Mouse (Mus musculus): ENCODE data around the gene Ehbp1.

Gene Ehbp1

DNA sequence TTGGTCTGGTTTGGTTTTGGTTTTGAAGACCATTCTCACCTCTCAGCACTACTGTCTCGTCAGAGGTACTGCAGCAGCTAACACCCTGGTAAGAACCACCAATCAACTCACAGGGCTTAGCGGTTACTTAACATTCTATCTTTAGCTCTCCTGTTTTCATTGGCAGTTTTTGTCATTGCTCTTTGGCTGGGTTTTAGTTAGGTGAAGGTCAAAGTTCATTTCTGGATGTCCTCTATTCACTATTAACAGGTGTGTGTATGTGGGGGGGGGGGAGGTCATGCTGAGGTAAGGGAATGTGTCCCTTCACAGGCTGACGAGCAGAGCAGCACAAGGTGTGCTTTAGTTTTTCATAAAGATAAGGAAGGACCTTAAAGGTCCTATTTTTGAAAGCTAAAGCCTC, 147.5 kb downstream of the Ehbp1 start:
- DNase-seq, result no peak

DNA sequence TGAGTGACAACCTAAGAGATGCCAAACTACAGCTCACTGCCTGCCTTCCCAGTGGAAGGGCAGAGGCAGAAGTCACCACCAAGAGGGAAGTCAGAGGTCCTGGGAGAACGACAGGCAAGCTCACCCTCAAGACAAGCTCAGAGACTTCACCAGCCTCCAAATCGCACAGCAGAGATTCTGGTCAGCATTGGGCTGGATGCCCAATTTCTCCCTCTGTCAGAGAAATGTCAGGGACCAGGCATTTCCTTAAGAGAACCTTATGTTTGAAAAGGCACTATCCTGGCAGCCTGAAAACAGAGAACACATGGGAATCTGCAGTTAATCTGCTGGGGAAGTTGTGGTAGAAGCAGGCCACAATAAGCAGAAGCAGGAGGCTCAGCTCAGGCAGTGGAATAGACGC, 151.5 kb downstream of the Ehbp1 start:
- DNase-seq, result peak; percentile 24 to 33

DNA sequence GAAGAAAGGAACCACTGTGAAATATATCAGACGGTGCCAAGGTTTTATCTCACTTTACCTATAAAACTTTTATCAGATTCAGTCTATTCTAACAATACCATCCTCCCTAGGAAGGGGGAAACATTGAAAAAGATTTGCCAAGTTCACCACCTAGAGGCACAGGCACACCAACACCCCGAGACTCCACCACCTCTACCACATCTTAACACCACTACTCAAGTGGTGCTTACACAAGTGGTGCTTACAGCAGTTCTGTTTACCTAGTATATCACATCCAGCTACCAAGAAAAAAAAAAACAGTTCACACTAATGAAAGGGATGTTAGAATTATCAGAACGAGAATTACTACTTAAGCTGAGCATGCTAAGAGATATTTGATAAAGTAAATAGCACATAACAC, 152.1 kb downstream of the Ehbp1 start:
- no peak for DNase-seq

- DNase-seq, result no peak
Observed at GRCm38 (mm10) chr11:22181530-22182501, 160.3 kb downstream of the Ehbp1 start.

- no peak for DNase-seq
Observed at GRCm38 (mm10) chr11:22180146-22180545, 161.9 kb downstream of the Ehbp1 start.

- peak in 1 of 2 experiments; percentile 19 for DNase-seq
Observed at GRCm38 (mm10) chr11:22178569-22178968, 163.5 kb downstream of the Ehbp1 start.

- DNase-seq, result no peak
Observed at GRCm38 (mm10) chr11:22174311-22174710, 167.8 kb downstream of the Ehbp1 start.

DNA sequence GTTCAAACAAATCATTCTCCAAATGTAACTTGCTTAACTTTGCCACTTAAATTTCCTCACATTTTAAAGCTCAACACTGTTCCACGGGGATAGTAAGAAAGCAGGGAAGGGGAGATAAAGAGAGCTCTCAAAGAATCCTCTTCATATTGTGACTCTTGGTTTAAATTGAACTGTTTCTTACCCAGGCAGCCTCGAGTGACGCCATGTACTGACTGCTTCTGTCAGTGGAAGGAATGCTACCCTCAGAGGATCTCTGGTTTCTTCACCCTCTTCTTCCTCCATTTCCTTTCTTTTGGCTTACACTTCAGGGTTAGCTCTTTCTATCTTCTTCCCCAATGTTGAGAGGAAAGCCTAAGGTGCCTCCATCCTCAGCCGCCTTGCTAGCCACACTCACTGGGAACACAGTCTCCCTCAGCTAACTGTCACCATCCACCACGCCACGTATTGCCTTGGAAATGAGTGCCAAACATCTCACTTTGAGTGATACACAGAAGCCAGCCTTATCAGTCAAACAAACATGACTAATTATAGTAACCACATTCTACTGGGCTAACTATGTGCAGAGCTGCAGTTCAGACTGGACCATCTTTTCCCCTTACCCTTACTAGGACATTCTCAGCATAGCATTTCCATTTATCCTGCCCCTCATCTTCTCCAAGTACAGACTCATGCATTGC, 171.0 kb downstream of the Ehbp1 start:
- DNase-seq, result no peak

DNA sequence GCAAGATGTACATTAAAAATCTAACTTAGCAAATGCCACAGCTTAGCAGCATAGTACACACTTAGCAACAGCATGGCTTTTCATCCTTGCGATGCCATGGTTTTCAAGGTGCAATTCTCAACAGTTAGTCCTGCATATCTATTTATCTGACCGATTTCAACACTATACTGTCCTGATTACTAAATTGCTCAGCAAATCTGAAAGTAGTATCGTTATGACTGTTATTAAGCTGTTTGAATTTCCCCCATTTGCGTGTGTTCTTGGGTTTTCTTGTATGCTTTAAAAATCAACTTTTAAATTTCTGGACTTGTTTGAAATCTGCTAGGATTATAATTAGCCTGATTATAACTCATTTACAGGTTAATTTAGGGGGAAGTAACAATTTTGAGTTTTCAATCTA, 184.2 kb downstream of the Ehbp1 start:
- no peak for DNase-seq

GRCm38 (mm10) chr11:22156182-22156581, 185.9 kb downstream of the Ehbp1 start:
- DNase-seq, result no peak

GRCm38 (mm10) chr11:22155366-22156095, 186.6 kb downstream of the Ehbp1 start:
- no peak for DNase-seq

DNA sequence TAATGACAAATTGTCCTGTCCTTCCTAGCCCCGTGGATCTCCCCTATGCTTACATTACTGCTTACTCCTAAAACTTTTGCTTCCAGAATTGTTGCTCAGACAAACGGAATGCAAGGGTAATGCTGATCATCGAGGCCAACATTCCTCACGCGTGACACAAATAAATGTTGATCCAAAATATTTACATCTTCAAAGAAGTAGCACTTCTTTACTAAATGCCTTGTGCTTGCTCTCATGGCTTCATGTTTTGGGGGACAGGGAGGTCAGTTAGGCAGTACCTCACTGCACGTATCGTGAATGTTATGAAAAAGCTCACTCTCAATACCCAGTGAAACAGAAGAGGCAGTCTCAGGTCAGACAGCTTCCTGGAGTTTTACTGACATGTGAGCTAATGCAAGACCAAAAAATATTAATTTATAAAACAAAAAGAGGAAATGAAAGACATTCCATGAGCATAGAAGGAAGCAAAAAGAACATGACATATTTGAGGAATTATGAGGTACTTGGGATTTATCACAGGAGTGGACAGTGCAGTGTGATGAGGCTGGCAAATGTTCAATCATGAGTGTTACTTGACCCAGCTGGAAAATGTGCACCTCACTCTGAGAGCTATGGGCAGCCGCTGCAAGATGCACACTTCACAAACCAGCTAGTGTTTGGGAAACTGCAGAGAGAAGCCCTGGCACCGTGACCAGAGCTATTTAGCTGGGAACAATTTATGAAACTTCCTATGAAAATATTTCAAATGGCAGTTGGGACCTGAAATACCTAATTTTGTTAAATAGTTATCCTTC, 187.4 kb downstream of the Ehbp1 start:
- no peak for DNase-seq

GRCm38 (mm10) chr11:22140737-22141136, 201.4 kb downstream of the Ehbp1 start:
- no peak for DNase-seq

- no peak for DNase-seq
Observed at GRCm38 (mm10) chr11:22138466-22138865, 203.6 kb downstream of the Ehbp1 start.

DNA sequence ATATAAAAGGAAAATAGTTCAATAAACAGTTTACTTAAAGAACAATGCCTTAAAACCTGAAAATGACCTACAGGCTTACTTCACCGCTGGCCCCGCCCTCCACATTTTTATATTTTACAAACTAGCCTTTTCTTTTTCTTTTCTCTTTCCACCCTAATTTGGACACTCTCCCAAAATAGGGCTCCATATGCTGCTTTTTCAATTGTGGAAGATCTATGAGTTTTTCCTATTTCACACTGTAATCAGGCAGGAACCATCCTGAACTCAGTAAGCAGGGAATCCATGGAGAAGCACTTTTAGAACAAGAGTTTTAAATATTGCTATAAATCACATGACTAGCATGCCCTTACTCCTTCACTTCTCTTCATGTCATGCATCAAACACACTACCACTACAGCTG, 216.9 kb downstream of the Ehbp1 start:
- DNase-seq, result no peak

DNA sequence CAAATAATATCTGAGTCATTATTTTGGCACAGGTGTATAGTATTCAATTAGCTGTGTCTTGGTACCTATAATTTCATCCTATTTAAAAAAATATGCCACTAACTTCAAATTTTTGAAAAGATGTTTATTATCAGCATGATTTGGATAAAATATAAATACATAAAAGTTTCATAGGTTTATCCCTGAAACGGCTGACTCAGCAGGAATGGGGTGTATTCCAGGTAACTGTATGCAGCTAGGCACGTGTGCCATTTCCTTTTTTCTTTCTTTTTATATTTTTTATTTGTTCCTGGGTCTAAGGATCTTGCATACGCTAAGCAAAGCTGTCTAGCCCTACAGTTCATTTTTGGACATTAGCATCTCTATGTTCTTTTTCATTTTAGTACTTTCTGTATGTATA, 223.2 kb downstream of the Ehbp1 start:
- no peak for DNase-seq

DNA sequence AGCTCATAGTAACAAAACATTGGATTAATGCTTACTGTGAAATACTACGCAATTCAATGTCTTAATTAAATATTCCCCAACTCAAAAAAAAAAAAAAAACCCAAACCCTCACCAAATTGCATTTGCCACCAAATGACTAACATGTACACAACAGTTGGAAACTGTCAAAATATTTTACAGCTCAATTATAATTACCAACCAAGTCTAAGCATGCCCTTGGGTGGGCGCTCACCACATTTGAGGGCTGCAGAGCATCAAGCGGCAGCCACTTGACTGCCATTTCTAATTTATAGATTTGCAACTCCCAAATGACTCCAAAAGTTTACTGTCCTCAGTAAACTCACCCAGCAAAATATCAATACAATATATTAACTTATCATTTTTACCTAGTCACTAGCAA, 229.9 kb downstream of the Ehbp1 start:
- DNase-seq, result no peak

GRCm38 (mm10) chr11:22089346-22089745, 252.7 kb downstream of the Ehbp1 start:
- no peak for DNase-seq

- no peak for DNase-seq
Observed at GRCm38 (mm10) chr11:22063352-22063751, 278.7 kb downstream of the Ehbp1 start.

DNA sequence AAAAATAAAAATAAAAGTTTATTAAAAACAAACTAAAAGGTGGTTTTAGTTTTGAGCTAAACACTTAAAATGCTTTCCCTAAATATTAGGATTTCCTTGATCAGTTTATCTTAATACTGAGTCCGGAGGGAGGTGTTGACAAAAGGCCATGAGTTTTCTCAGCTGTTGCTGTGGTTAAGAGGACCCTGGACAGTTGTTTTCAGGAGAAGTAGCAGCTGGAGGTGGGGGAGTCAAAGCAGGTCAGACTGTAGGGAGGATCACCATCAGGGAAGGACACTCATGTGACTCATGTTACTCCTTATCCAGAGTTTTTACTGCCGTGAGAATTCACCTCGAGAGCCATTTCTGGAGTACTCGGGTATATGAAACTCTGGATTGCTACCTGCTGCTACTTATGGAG, 280.4 kb downstream of the Ehbp1 start:
- DNase-seq, result no peak

DNA sequence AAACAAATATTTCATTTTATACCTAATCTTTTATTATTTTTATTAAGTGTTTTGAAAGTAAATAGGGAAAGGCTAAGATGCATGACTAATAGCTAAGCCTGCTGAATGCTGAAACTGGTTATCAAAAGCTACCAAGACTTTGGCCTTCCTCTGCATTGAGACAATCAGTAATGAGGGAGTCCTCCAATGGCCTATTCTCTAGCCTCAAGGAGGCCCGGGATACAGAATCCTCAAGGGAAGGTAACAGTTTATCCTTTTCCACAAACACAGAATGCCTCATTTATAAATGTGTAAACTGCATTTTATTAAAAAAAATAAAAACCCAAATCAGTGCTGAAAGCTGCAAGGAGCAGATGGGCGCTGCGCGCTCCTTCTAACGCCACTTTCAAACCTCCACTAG, 284.6 kb downstream of the Ehbp1 start:
- no peak for DNase-seq

- no peak for DNase-seq
Observed at GRCm38 (mm10) chr11:22055908-22056307, 286.2 kb downstream of the Ehbp1 start.
